Mouse (Mus musculus) bone marrow, adult 2 months (tissue): ENCODE measurements around the gene Lhcgr.

Experiments used
- CTCF ChIP-seq: fragments of 200-500 bp; IDR thresholded peaks from 2 replicates; pipeline ENCODE4 v1.5.1; 2011; ENCODE audit warnings: low read length, control low read depth; ENCODE audit not compliant: control insufficient read depth, insufficient read depth
- POLR2A ChIP-seq: fragments of 200-500 bp; IDR thresholded peaks from 2 replicates; pipeline ENCODE4 v1.6.1; 2011; ENCODE audit warnings: low read depth, mild to moderate bottlenecking, control low read depth, low read length, borderline replicate concordance; ENCODE audit not compliant: control insufficient read depth

DNA sequence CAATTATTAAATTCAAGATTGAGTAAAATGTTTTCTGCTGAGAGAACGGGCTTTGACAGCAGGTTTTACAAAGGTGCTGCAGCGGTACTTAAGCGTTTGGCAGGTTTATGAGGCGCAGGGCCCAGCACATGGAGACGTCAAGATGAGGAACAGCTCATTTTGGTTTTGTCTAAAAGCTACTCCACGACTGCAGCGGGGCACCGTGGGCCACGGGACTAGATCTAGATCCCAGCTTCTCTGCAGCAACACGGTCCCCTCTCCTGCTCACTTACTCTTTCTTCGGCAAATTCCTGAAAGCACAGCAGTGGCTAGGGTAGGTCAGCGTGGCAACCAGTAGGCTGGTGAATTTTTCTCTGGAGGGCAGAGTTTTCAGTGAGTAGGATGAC lies 38.3 kb downstream of the Lhcgr start:
- TF ChIP-seq POLR2A (no peak), CTCF (no peak)
